Mouse (Mus musculus): ENCODE results near the gene Cckbr.

- TF ChIP-seq CTCF (conservative IDR thresholded peaks at IDR 0.05; ENCODE audit: low read length) (no peak), NANOG (IDR thresholded peaks at IDR 0.05; ENCODE audit: borderline replicate concordance, low read length) (no peak)
Measured at GRCm38 (mm10) chr7:105418106-105418505, 7.4 kb upstream of the Cckbr start.

All from E14TG2a.4 (cell line).